Mouse (Mus musculus): ENCODE data around the gene 4930469K13Rik.
"Not testable (repeated sequence)": the region's sequence is repeated elsewhere in the genome, so short reads cannot be mapped to it uniquely, and the experiment has no call there.

The 4930469K13Rik gene

DNA sequence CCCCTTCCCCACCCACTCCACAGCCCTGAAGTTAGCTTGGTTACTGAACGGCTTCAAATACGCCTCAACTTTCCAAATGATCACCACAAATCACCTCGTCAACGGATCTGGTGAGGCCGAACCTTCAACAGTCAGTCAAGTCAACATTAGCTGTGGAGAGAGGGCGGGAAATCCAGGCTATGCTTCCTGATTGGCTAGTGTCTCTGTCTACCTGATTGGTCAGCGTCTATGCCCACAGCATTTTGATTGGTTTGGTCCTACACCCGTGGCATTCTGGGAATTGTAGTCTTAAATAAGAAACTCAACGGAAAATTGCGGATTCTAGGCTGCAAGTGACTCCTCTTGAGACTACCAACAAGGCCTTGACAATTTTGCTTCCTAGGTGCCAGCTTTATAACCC is at the start of gene 4930469K13Rik:
Gene 4930469K13Rik (minus strand): TSS at position 133 of the 400 bp plus-strand sequence.
- DNase-seq (ENCODE audit: low spot score) = no peak

GRCm38 (mm10) chr11:34146934-34147333 is 48.6 kb upstream of the 4930469K13Rik start:
- no peak for DNase-seq (ENCODE audit: low spot score)

DNA sequence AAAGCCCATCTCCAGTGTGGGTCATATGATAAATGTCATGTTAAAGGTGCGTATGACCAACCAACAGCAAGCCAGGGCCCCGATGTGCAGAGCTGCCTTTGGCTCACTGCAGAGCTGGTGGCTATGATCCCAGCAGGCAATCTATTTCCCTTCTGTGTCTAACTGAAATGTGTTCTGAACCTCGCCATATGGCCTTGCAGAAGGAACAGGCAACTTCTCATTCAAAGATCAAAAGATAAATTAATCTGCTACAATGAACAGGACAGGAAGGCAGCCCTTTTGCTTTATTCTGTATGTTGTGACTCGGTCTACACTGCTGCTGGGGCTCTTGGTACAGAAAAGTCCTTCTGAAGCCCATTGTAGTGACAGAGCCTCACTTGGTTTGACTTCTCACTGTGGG is 46.1 kb upstream of the 4930469K13Rik start:
- no peak for DNase-seq (ENCODE audit: low spot score)

DNA sequence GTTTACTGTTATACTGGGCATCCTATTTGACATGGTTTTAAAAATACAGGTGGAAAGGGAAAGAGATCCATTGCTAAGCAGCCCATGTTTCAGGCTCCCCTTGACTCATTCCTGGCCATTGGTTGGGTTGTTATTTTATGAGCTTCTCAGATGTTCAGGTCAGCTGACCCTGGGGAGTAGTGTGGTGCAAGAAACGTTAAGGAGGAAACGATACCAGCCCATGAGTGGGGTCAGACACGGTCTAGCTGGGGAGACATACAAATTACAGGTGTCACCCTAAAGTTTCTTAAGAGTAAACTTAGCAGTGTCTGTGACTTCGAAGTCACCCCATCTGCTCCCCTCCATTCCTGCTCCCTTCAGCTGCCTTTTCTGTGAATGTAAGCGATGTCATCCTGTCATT is 45.6 kb upstream of the 4930469K13Rik start:
- no peak for DNase-seq (ENCODE audit: low spot score)

DNA sequence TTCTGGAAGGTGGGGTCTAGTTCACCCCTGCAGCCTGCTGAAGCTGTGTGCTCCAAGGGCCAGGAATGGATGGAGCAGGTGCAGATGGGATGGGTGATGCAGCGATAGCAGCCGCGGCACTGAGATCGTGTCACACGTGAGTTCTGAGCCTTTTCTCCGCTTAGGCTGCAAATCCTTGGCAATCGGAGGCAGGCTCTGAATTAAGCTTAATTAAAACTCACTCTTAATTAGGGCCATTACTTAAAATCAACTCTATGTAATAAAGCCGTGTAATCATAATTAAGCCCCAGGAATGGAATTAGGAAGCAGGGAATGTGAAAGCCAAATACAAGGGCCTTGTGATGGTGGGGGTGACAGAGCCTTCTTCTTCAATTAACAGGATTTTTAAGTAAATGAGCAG is 40.9 kb upstream of the 4930469K13Rik start:
- DNase-seq (ENCODE audit: low spot score) = no peak

GRCm38 (mm10) chr11:34128412-34128811 is 30.1 kb upstream of the 4930469K13Rik start:
- DNase-seq (ENCODE audit: low spot score) = no peak

GRCm38 (mm10) chr11:34125727-34126126 is 27.4 kb upstream of the 4930469K13Rik start:
- DNase-seq (ENCODE audit: low spot score) = not testable (repeated sequence)

GRCm38 (mm10) chr11:34124852-34125251 is 26.5 kb upstream of the 4930469K13Rik start:
- no peak for DNase-seq (ENCODE audit: low spot score)

DNA sequence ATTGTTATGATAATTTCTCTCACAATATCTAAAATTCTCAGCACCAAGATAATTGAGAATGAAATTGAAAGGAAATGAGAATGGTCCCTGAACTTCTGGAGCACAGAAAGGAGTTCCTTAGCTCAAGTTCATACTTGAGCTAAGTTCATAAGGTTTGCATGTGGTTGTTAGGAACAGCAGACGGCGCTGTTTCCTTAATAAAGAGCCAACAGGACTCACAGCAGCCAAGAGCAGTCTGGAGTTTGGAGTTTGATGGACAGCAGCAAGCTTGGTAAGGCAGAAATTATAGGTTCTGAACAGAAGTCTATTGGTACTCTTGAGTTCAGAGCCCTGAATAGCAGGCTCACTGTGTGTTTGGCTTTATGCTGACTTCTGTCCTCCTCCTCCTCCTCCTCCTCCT is 24.8 kb upstream of the 4930469K13Rik start:
- DNase-seq (ENCODE audit: low spot score) = no peak

GRCm38 (mm10) chr11:34118319-34118718 is 20.0 kb upstream of the 4930469K13Rik start:
- DNase-seq (ENCODE audit: low spot score) = no peak

DNA sequence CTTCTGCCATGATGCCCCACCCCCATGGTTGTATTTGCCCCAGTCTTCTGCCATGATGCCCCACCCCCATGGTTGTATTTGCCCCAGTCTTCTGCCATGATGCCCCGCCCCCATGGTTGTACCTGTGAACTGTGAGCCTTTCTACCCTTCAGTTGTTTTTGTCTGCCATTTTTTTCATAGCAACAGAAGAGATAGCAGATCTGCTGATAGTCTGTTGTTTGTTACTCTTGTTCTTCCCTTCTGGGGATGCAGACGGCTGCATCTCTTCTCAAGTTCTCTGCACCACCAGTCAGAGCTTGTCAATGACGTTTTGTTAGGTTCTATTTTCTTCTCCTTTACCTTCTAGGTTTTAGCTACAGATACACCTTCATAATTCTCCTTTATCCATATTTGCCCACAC is 19.2 kb upstream of the 4930469K13Rik start:
- DNase-seq (ENCODE audit: low spot score) = no peak

DNA sequence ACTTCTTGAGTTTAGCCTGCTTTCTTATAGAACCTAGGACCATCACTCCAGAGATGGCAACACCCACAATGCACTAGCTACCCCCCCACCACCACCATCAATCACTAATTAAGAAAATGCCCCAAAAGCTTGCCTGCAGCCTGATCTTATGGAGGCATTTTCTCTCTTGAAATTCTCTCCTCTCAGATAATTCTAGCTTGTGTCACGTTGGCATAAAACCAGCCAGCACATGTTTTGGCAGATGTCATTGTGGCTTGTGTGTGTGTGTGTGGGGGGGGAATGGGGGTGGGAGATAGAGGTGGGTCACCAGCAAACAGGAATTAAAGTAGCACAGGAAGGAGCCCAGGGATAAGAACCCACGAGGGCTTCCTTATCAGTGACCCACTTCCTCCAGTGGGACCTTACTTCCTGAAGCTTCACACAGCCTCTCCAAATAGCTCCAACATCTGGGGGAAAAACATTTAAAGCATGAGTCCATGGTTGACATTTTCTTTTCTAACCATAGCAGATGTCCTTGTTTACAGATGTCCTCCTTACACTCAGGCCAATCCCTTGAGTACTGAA is 18.3 kb upstream of the 4930469K13Rik start:
- no peak for DNase-seq (ENCODE audit: low spot score)

- DNase-seq (ENCODE audit: low spot score) = no peak
Observed at GRCm38 (mm10) chr11:34113760-34114159, 15.4 kb upstream of the 4930469K13Rik start.

DNA sequence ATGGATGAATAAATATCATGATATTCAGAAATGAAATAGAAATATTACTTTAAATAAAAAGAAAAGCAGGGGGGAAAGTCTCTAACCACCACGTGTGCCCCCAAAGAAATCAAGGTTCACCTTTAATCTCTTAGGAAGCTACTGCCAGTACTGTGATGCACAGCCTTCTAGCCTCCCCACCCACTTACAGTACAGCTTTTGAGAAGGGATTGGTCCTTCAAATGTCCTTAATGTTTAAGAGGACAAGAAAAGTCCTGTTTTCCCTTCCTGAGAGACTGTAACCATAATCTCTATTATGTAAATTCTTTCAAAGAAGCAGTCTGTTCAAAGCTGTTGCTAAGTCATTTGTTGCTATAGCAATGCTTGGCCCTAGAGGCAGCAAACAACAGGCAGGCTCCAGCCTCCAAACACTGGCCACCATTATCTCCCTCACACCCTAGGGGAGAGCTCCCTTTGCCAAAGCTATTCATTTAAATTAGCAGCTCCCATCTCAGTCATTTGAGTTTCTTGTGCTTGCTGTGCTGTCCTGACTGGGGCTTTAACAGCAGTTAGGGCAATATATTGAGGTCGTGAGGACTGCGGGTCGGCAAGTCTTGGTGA is 14.5 kb upstream of the 4930469K13Rik start:
- no peak for DNase-seq (ENCODE audit: low spot score)

DNA sequence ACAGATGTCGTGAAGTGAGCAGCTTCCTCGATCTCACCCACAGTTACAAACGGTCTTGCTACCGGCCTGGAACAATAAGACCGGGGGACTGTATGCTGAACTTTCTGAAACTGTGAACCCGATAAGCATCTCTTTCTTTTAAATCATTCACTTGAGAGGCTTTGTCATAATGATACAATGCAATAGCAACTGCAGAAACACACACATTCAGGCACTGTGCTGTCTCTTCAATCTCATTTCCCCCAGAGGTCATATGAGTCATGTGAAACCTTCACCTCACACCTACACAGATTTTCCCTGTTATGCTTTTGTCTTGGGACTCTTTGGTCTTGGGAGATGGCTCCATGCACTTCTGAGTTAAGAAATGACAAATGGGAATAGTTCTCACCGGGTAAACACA is 13.6 kb upstream of the 4930469K13Rik start:
- no peak for DNase-seq (ENCODE audit: low spot score)

DNA sequence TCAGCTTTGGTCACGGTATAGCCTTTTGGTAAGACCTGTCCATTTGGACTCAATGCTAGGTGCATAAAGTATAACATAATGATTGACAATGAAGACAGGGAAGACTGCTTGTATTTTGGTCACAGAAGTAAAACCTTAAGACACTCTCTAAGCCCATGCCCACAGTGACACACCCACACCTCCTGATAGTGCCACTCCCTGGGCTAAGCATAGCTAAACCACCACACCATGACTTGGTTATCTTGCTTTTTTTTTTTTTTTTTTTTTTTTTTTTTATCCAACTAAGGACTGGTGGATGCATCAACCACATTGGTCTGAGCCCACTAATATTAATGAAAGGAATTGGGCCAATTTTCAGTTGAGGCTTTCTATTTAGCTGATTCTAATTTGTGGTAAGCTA is 10.9 kb upstream of the 4930469K13Rik start:
- no peak for DNase-seq (ENCODE audit: low spot score)

GRCm38 (mm10) chr11:34104919-34105318 is 6.6 kb upstream of the 4930469K13Rik start:
- DNase-seq (ENCODE audit: low spot score) = no peak

DNA sequence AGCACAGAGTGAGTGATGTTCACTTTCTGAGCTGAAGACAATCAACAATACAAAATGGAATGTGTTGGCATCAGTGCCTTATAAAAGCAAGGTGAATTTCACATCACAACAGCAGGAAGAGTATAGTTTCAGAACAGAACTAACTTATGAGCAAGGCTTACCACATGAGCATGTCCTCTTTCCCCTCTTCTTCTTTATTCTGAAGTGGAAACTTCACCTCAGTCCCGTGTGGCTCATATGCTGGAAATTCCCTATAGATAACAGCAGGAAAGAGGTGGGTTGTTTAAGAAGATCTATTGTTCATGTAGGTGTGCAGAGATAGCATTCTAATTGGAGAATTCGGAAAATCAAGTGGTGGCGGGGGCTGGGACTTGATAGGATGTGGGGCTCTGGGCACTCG is 3.5 kb upstream of the 4930469K13Rik start:
- no peak for DNase-seq (ENCODE audit: low spot score)

GRCm38 (mm10) chr11:34087064-34087463 is 11.3 kb downstream of the 4930469K13Rik start:
- no peak for DNase-seq (ENCODE audit: low spot score)

DNA sequence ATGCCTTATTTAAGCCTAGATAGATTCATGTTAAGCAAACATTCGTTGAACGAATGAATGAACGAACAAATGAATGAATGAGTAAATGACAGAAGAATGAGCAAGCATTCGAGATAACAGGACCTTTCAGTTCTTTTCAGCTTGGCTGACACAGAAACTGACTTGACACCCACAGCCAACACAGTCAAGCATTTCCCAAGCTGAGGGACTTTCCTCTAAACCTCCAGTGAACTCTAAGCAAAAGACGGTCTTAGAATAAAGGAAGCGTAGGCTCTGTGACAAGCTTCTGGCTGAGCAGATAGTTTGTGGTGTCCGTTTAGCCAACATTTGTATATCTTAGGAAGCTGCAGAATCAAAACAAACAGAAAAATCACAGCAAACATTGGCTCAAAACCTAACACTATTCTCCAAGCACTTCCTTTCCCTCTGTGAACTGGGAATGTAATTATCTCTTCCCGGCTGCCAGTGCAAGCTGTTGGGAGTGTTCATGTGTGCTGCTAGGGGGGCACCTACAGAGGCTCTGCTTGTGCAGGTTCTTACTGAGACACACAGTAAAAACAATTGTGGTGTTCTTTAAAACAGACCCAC is 12.1 kb downstream of the 4930469K13Rik start:
- DNase-seq (ENCODE audit: low spot score) = no peak

GRCm38 (mm10) chr11:34084639-34085038 is 13.7 kb downstream of the 4930469K13Rik start:
- DNase-seq (ENCODE audit: low spot score) = no peak

DNA sequence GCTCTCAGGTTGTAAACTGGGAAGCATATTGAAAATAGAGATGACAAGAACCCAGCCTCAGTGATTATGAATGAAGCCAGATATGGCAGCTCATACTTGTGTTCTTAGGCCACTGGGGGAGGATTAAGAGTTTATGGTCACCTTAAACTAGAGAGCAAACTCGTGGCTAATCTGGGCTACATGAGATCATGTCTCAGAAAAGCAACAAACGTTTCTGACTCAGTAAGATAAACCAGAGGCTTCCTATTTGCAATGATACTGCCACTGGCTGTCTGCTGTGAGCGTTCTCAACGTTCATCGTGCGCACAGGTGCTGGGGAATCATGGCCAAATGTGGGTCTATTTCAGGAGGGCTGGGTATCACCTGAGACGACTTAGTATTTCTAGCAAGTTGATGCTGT is 14.6 kb downstream of the 4930469K13Rik start:
- DNase-seq (ENCODE audit: low spot score) = no peak

DNA sequence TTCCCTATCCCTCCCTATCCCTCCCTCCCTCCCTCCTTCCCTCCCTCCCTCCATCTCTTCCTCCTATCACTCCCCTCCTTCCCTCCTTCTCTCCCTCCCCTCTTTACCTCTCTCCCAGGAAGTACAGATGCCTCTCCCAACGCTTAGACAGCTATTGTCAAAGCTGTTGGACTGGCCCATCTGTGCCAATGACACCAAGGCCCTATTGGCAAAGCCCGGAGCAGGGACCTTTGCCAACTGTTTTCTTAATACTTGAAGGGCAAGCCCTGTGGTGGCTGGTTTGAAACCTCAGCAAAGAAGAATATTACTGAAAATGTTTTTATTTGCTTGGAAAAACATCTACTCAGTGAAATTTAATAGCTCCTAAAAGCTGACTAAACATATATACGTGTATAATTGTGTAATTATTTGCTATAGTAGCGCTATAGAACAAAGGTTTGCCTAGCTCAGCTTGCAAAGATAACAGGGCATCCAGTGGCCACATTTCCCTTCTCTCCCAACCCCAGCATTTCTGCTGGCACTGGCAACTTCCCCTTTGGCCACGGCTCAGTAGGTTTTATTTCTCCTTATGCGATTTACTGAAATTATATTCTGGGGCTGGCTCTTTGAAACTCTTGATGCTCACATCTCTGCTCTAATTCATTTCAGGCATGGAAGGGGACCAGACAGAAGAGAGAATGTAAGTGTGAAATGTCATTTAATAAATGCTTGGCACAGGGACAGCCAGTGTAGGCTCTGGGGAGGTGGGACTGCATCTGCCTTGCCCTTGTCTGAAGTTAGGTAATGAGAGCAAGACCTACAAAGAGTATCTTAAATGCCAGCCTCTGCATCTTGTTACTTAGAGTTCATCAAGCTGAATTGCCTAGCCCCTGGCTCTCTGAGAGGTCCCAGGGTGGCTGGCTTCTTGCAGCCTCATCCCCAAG is 18.6 kb downstream of the 4930469K13Rik start:
- DNase-seq (ENCODE audit: low spot score) = no peak

All from T-cell, adult 2 months (primary cell).